Mouse (Mus musculus) liver, adult 2 months (tissue): ENCODE data around the gene Tgfbr2.

Experiments
- CTCF ChIP-seq: fragments of 200-500 bp; IDR thresholded peaks from 2 replicates; pipeline ENCODE4 v1.5.1; 2011; ENCODE audit warnings: low read depth, low read length, control low read depth
- POLR2A ChIP-seq: fragments of 200-500 bp; IDR thresholded peaks from 2 replicates; pipeline ENCODE4 v1.6.1; 2011; ENCODE audit warnings: low read length, control low read depth; ENCODE audit not compliant: insufficient read depth; ENCODE audit errors: extremely low read depth

DNA sequence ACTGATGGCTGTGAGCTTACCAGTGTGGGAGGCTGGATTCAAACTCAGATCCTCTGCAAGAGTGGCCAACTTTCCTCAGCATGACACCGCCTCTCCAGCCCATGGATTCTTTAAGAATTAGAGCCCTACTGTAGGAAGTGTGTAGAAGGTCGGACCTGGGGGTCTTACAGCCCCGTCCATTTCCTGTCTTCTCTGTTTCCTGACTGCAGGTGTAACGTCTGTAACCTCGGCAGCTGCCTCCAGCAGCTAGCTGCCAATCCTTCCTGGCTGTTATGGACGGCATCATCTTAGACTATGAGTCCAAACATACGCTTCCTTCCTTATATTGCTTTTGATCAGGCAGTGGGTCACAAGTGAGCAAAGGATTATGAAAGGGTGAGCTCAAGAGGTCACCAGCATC is 17.1 kb upstream of the Tgfbr2 start:
- TF ChIP-seq CTCF = no peak
- no peak for TF ChIP-seq POLR2A
